In the genomic region with DNA sequence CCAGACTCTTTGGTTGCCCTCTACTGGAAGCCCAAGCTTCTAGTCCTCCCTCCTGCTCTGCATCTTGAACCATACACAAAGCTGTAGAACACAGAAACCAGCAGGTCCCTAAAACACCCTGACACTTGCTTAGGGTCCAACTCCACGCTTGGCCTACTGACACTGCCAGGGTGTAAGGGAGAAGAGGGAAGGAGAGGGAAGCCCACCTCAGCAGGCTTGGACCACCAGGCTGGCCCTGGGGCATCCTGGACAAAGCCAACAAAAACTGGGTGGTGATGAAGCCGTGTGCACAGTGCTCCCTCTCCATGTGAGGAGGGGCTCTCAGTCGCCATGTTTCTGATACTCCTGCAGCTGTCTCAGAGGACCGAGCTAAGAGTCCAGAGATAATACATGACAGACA, we compare ENCODE assay signal across 20 mouse cellular contexts. TPM values are rescaled to one million over a fixed set of nuclear protein-coding genes. Genes with fewer than 3 reads are reported as not detected.
A peak's percentile ranks its signal among the peaks of the same experiment; 100 is the strongest.
DNase-seq lines count a peak whose midpoint lies in the region; ATAC-seq lines count a peak whose summit lies in the region.
"Had no signal": no experiment of that assay in that cellular context is flagged by ENCODE, and none has a peak within 500 bp of the region (broad histone marks: within the 10 kb centered on the region; RNA-seq: fewer than 3 reads in every experiment).

No protein-coding gene starts in this region.

- H3K4me1 ChIP-seq in heart, embryonic 10.5 days: peaks cover 3% of the 10 kb centered on the region; the same call in 1 of the 2 replicates
- no peaks in the 10 kb centered on the region for H3K4me1 ChIP-seq in midbrain, embryonic 10.5 days
- no peaks in the 10 kb centered on the region for H3K4me1 ChIP-seq in midbrain, embryonic 11.5 days (ENCODE audit: control insufficient read depth, insufficient read depth, low read length)
- H3K4me1 ChIP-seq: embryonic facial prominence, embryonic 12.5 days; forebrain, embryonic 12.5 days; hindbrain, embryonic 15.5 days had no signal

- no peak for ATAC-seq in midbrain, embryonic 11.5 days (ENCODE audit: low FRiP score)
- no peak for ATAC-seq in inflammation-experienced regulatory T-cells, adult 6 months
- ATAC-seq: activated CD4-positive, CD25-positive, alpha-beta regulatory T cell, adult 4 months; forebrain, postnatal 0 days; Patski had no signal

- no peak overlapping the region for H3K4me3 ChIP-seq in heart, embryonic 10.5 days
- no peak overlapping the region for H3K4me3 ChIP-seq in midbrain, embryonic 10.5 days
- no peak overlapping the region for H3K4me3 ChIP-seq in midbrain, embryonic 11.5 days (ENCODE audit: low read depth, low read length)
- H3K4me3 ChIP-seq: embryonic facial prominence, embryonic 12.5 days; forebrain, embryonic 12.5 days; hindbrain, embryonic 15.5 days had no signal

- no peak overlapping the region for H3K4me2 ChIP-seq in midbrain, embryonic 11.5 days
- H3K4me2 ChIP-seq: embryonic facial prominence, embryonic 12.5 days; forebrain, embryonic 12.5 days; hindbrain, embryonic 15.5 days had no signal

- peak overlapping the region; percentile 22; the same call in 1 of the 2 replicates for H3K27ac ChIP-seq in heart, embryonic 10.5 days
- 0 out of 2 replicates have a peak overlapping the region, but pooled peaks have one; percentile 38 for H3K27ac ChIP-seq in midbrain, embryonic 10.5 days (replicated peaks)
- no peak overlapping the region for H3K27ac ChIP-seq in midbrain, embryonic 11.5 days (ENCODE audit: low read depth, low read length)
- H3K27ac ChIP-seq: embryonic facial prominence, embryonic 12.5 days; forebrain, embryonic 12.5 days; hindbrain, embryonic 15.5 days had no signal

- H3K9me3 ChIP-seq in heart, embryonic 10.5 days: no peaks in the 10 kb centered on the region
- H3K9me3 ChIP-seq in midbrain, embryonic 10.5 days (replicated peaks): peaks cover 7% of the 10 kb centered on the region
- 0 out of 2 replicates have a peak, but pooled peaks cover 3% of the 10 kb centered on the region for H3K9me3 ChIP-seq in midbrain, embryonic 11.5 days (ENCODE audit: control insufficient read depth, low read length)
- H3K9me3 ChIP-seq: embryonic facial prominence, embryonic 12.5 days; forebrain, embryonic 12.5 days; hindbrain, embryonic 15.5 days had no signal

- peaks cover 65% of the 10 kb centered on the region for H3K27me3 ChIP-seq in heart, embryonic 10.5 days (ENCODE audit: insufficient read depth, poor library complexity, severe bottlenecking)
- 0 out of 2 replicates have a peak, but pooled peaks cover 4% of the 10 kb centered on the region for H3K27me3 ChIP-seq in midbrain, embryonic 10.5 days (ENCODE audit: low read depth, poor library complexity, severe bottlenecking)
- no peaks in the 10 kb centered on the region for H3K27me3 ChIP-seq in midbrain, embryonic 11.5 days (ENCODE audit: control insufficient read depth, insufficient read depth, low read length)
- H3K27me3 ChIP-seq: hindbrain, embryonic 15.5 days had no signal

- WGBS in heart, embryonic 10.5 days: 66% methylated on average over 4 of the region's 4 CpGs
- WGBS in midbrain, embryonic 10.5 days: 82% methylated on average over 4 of the region's 4 CpGs
- 76% methylated on average over 4 of the region's 4 CpGs for WGBS in midbrain, embryonic 11.5 days

- intact Hi-C loops in heart, postnatal 14 days (cut with DNase I): loop anchor here (2.0 to 10.0 kb wide), 3 partner anchors 15 to 1725 kb away; a partner anchor contains a TSS

- H3K9ac ChIP-seq in midbrain, embryonic 11.5 days (ENCODE audit: low read length): no peak overlapping the region
- H3K9ac ChIP-seq: embryonic facial prominence, embryonic 12.5 days; forebrain, embryonic 12.5 days; forebrain, postnatal 0 days; hindbrain, embryonic 15.5 days had no signal

- no peaks in the 10 kb centered on the region for H3K36me3 ChIP-seq in heart, embryonic 10.5 days
- H3K36me3 ChIP-seq in midbrain, embryonic 10.5 days: no peaks in the 10 kb centered on the region
- no peaks in the 10 kb centered on the region for H3K36me3 ChIP-seq in midbrain, embryonic 11.5 days (ENCODE audit: control insufficient read depth, insufficient read depth, low read length)
- H3K36me3 ChIP-seq: embryonic facial prominence, embryonic 12.5 days; forebrain, embryonic 12.5 days; hindbrain, embryonic 15.5 days had no signal

- peak; percentile 65 for DNase-seq in heart, embryonic 10.5 days (ENCODE audit: low spot score)
- DNase-seq in heart, postnatal 14 days: no peak
- peak; percentile 6 for DNase-seq in kidney, adult 9 months
- DNase-seq in kidney, postnatal 10 days: no peak
- peak; percentile 10 for DNase-seq in midbrain, embryonic 10.5 days (ENCODE audit: low spot score)
- DNase-seq in midbrain, embryonic 11.5 days (ENCODE audit: low spot score, missing footprints): no peak
- DNase-seq: adrenal gland, postnatal 14 days; cerebellum, adult 11-12 months; cerebellum, adult 9-10 months; forebrain, postnatal 0 days; gastrocnemius, postnatal 14 days; heart, postnatal 10 days had no signal

RNA-seq across cellular contexts. Expression of a gene that starts 27.2 kb away (rescaled TPM):
- polyA plus RNA-seq in heart, embryonic 10.5 days (2016; fragmentation: Nextera tagmentation; extraction: Ambion mirVana): not detected in 2 replicates
- 10 to 100 TPM in 1 of 2 experiments, 1 to 10 TPM in 1; 7.2 to 42.3 TPM for total RNA-seq in heart, postnatal 14 days (2021)
- not detected in 2 replicates for polyA plus RNA-seq in midbrain, embryonic 10.5 days (2016; fragmentation: Nextera tagmentation; extraction: Ambion mirVana)
- not detected in 2 replicates for polyA plus RNA-seq in midbrain, embryonic 11.5 days (2014; fragmentation: Nextera tagmentation; extraction: Ambion mirVana)
- polyA plus RNA-seq in inflammation-experienced regulatory T-cells, adult 6 months (2017; shearing (Covaris generic)): not detected
- total RNA-seq: forebrain, postnatal 0 days; hematopoietic stem cell, adult 5-6 weeks had no signal
- polyA plus RNA-seq: activated CD4-positive, CD25-positive, alpha-beta regulatory T cell, adult 4 months; embryonic facial prominence, embryonic 12.5 days; forebrain, embryonic 12.5 days; forebrain, postnatal 0 days; heart, embryonic 14.5 days; hindbrain, embryonic 15.5 days; Patski had no signal

RNA-seq across cellular contexts. Expression of a gene that starts 38.7 kb away (rescaled TPM):
- not detected in 2 replicates for polyA plus RNA-seq in heart, embryonic 10.5 days (2016; fragmentation: Nextera tagmentation; extraction: Ambion mirVana)
- total RNA-seq in heart, postnatal 14 days (2021): under 1 TPM; 0.31 to 0.44 TPM
- polyA plus RNA-seq in midbrain, embryonic 10.5 days (2016; fragmentation: Nextera tagmentation; extraction: Ambion mirVana): 0.28 and 0.43 TPM in 2 replicates
- 0.46 and 0.55 TPM in 2 replicates for polyA plus RNA-seq in midbrain, embryonic 11.5 days (2014; fragmentation: Nextera tagmentation; extraction: Ambion mirVana)
- polyA plus RNA-seq in inflammation-experienced regulatory T-cells, adult 6 months (2017; shearing (Covaris generic)): 100 to 1,000 TPM in 2 of 3 experiments, 10 to 100 TPM in 1; 72.5 to 144 (median 103) TPM
- total RNA-seq: gastrocnemius, postnatal 14 days had no signal
- polyA plus RNA-seq: embryonic facial prominence, embryonic 12.5 days; heart, embryonic 14.5 days had no signal

Comparison
In these comparisons a context has a peak if more than half of its experiments do, and no peak if none do; other contexts are left out.
1. DNase-seq: peak in heart, embryonic 10.5 days (single experiment), kidney, adult 9 months (single experiment) and midbrain, embryonic 10.5 days (single experiment); none in heart, postnatal 14 days (0 of 2), kidney, postnatal 10 days (single experiment) and midbrain, embryonic 11.5 days (single experiment).
2. RNA of a gene that starts 38.7 kb away (polyA plus RNA-seq): 72.5 to 144 TPM in inflammation-experienced regulatory T-cells, adult 6 months; 0.46 to 0.55 TPM in midbrain, embryonic 11.5 days, 0.28 to 0.43 TPM in midbrain, embryonic 10.5 days and not detected in heart, embryonic 10.5 days; every median in the first group is over 10 times any median in the second.